In genomic region chr1:90467646-90468045, GRCm38 (mm10) we compare ENCODE assay signal across 16 mouse cellular contexts.
DNase-seq lines count a peak whose midpoint lies in the region; ATAC-seq lines count a peak whose summit lies in the region.
"Had no signal": no experiment of that assay in that cellular context is flagged by ENCODE, and none has a peak within 500 bp of the region (broad histone marks: within the 10 kb centered on the region; RNA-seq: fewer than 3 reads in every experiment).

No protein-coding gene starts in this region.

- H3K36me3 ChIP-seq in hindbrain, embryonic 11.5 days (ENCODE audit: control insufficient read depth, insufficient read depth, low read length): no peaks in the 10 kb centered on the region
- H3K36me3 ChIP-seq in hindbrain, embryonic 16.5 days (ENCODE audit: control insufficient read depth, insufficient read depth, low read length): no peaks in the 10 kb centered on the region
- H3K36me3 ChIP-seq in neural tube, embryonic 15.5 days: no peaks in the 10 kb centered on the region
- H3K36me3 ChIP-seq: embryonic facial prominence, embryonic 13.5 days; midbrain, embryonic 12.5 days had no signal

- H3K9me3 ChIP-seq in hindbrain, embryonic 11.5 days (ENCODE audit: control insufficient read depth, low read length): no peaks in the 10 kb centered on the region
- no peaks in the 10 kb centered on the region for H3K9me3 ChIP-seq in hindbrain, embryonic 16.5 days (ENCODE audit: control insufficient read depth, low read length)
- H3K9me3 ChIP-seq in neural tube, embryonic 15.5 days (replicated peaks): no peaks in the 10 kb centered on the region
- H3K9me3 ChIP-seq: embryonic facial prominence, embryonic 13.5 days; midbrain, embryonic 12.5 days had no signal

- no peak overlapping the region for H3K9ac ChIP-seq in hindbrain, embryonic 11.5 days (ENCODE audit: low read depth, low read length)
- no peak overlapping the region for H3K9ac ChIP-seq in hindbrain, embryonic 16.5 days (ENCODE audit: low read depth, low read length)
- no peak overlapping the region for H3K9ac ChIP-seq in neural tube, embryonic 15.5 days (replicated peaks)
- H3K9ac ChIP-seq: embryonic facial prominence, embryonic 13.5 days; midbrain, embryonic 12.5 days had no signal

- DNase-seq in embryo, embryonic 10 days (ENCODE audit: low spot score): peak; percentile 62
- no peak for DNase-seq in embryo, embryonic 11 days
- peak; percentile 35 for DNase-seq in hindbrain, embryonic 11.5 days (ENCODE audit: low spot score)
- DNase-seq in neural tube, embryonic 10.5 days (ENCODE audit: extremely low spot score, low spot score): peak; percentile 47
- DNase-seq in right cerebral cortex, adult 18-20 months: no peak
- DNase-seq in layer of hippocampus, adult 9-10 months (ENCODE audit: low spot score): no peak
- DNase-seq: cerebellum, adult 9-10 months; heart, postnatal 14 days; layer of hippocampus, adult 9-11 months; thymus, postnatal 36 days had no signal

- 38% methylated on average over 9 of the region's 9 CpGs for WGBS in hindbrain, embryonic 11.5 days
- WGBS in hindbrain, embryonic 16.5 days: 46% methylated on average over 9 of the region's 9 CpGs
- WGBS in neural tube, embryonic 15.5 days: 33% methylated on average over 9 of the region's 9 CpGs

- no peak overlapping the region for H3K4me3 ChIP-seq in hindbrain, embryonic 11.5 days (ENCODE audit: low read depth, low read length)
- H3K4me3 ChIP-seq in hindbrain, embryonic 16.5 days (ENCODE audit: low read length): no peak overlapping the region
- no peak overlapping the region for H3K4me3 ChIP-seq in neural tube, embryonic 15.5 days (replicated peaks)
- H3K4me3 ChIP-seq: embryonic facial prominence, embryonic 13.5 days; midbrain, embryonic 12.5 days had no signal

- H3K4me1 ChIP-seq in hindbrain, embryonic 11.5 days (replicated peaks; ENCODE audit: control insufficient read depth, insufficient read depth, low read length): 0 out of 2 replicates have a peak, but pooled peaks cover 4% of the 10 kb centered on the region
- peaks cover 10% of the 10 kb centered on the region; the same call in 1 of the 2 replicates for H3K4me1 ChIP-seq in hindbrain, embryonic 16.5 days (ENCODE audit: control insufficient read depth, insufficient read depth, low read depth, low read length)
- H3K4me1 ChIP-seq in neural tube, embryonic 15.5 days: peaks cover 9% of the 10 kb centered on the region; the same call in 1 of the 2 replicates

- peaks cover 6% of the 10 kb centered on the region for H3K27me3 ChIP-seq in hindbrain, embryonic 11.5 days (ENCODE audit: control insufficient read depth, insufficient read depth, low read length)
- H3K27me3 ChIP-seq in hindbrain, embryonic 16.5 days (replicated peaks; ENCODE audit: control insufficient read depth, insufficient read depth, low read length): no peaks in the 10 kb centered on the region; the same call in none of the 2 replicates
- peaks cover 14% of the 10 kb centered on the region for H3K27me3 ChIP-seq in neural tube, embryonic 15.5 days (replicated peaks)
- H3K27me3 ChIP-seq: embryonic facial prominence, embryonic 13.5 days had no signal

- no peak overlapping the region for H3K4me2 ChIP-seq in hindbrain, embryonic 11.5 days (replicated peaks; ENCODE audit: low read depth, low read length)
- H3K4me2 ChIP-seq in hindbrain, embryonic 16.5 days (ENCODE audit: low read length): no peak overlapping the region
- no peak overlapping the region for H3K4me2 ChIP-seq in neural tube, embryonic 15.5 days
- H3K4me2 ChIP-seq: embryonic facial prominence, embryonic 13.5 days; liver, embryonic 11.5 days; midbrain, embryonic 12.5 days had no signal

- H3K27ac ChIP-seq in hindbrain, embryonic 11.5 days (ENCODE audit: low read depth, low read length): no peak overlapping the region
- no peak overlapping the region for H3K27ac ChIP-seq in hindbrain, embryonic 16.5 days (ENCODE audit: low read depth, low read length)
- H3K27ac ChIP-seq in neural tube, embryonic 15.5 days (replicated peaks): no peak overlapping the region
- H3K27ac ChIP-seq: embryonic facial prominence, embryonic 13.5 days; midbrain, embryonic 12.5 days had no signal

- peak; percentile 63; the same call in 1 of the 2 replicates for ATAC-seq in hindbrain, embryonic 11.5 days (ENCODE audit: low FRiP score)
- no peak for ATAC-seq in hindbrain, embryonic 16.5 days
- ATAC-seq in neural tube, embryonic 15.5 days (ENCODE audit: low FRiP score): no peak
- ATAC-seq: lung, postnatal 0 days had no signal

Comparison
In these comparisons a context has a peak if more than half of its experiments do, and no peak if none do; other contexts are left out.
1. DNase-seq: peak in embryo, embryonic 10 days (single experiment), hindbrain, embryonic 11.5 days (single experiment) and neural tube, embryonic 10.5 days (single experiment); none in embryo, embryonic 11 days (single experiment), right cerebral cortex, adult 18-20 months (single experiment) and layer of hippocampus, adult 9-10 months (single experiment).